Mouse (Mus musculus) heart, embryonic 16.5 days (tissue): ENCODE results near the gene Hsd17b6. TPM values are rescaled to one million over a fixed set of nuclear protein-coding genes. Genes with fewer than 3 reads are reported as not detected.

Source experiments
- ATAC-seq: fragments of 200-750 bp; cut with Nextera tagmentation; replicated peaks from 2 replicates; pipeline ENCODE4 v1.8.0; 2017; ENCODE audit warnings: moderate number of reproducible peaks; ENCODE audit not compliant: insufficient read depth, low FRiP score; ENCODE audit errors: extremely low read depth
- H3K27ac ChIP-seq: fragments of 300-500 bp; sonication (generic); 2 replicates; pipeline ENCODE4 v1.5.1; 2014; ENCODE audit warnings: mild to moderate bottlenecking, low read length, control low read depth, moderate library complexity
- H3K27me3 ChIP-seq: fragments of 300-500 bp; sonication (generic); 2 replicates; pipeline ENCODE4 v1.6.1; 2014; ENCODE audit warnings: low read length, mixed read lengths; ENCODE audit not compliant: control insufficient read depth, insufficient read depth
- H3K36me3 ChIP-seq: fragments of 300-500 bp; sonication (generic); 2 replicates; pipeline ENCODE4 v1.6.1; 2014; ENCODE audit not compliant: control insufficient read depth, insufficient read depth
- H3K4me1 ChIP-seq: fragments of 300-500 bp; sonication (generic); 2 replicates; pipeline ENCODE4 v1.6.1; 2014; ENCODE audit warnings: low read length, mixed read lengths; ENCODE audit not compliant: control insufficient read depth, insufficient read depth
- H3K4me2 ChIP-seq: fragments of 300-500 bp; sonication (generic); 2 replicates; pipeline ENCODE4 v1.6.1; 2014; ENCODE audit warnings: low read depth, mild to moderate bottlenecking, control low read depth, low read length
- H3K4me3 ChIP-seq: fragments of 300-500 bp; sonication (generic); 2 replicates; pipeline ENCODE4 v1.5.1; 2014; ENCODE audit warnings: mild to moderate bottlenecking, control low read depth, low read length
- H3K9ac ChIP-seq: fragments of 300-500 bp; sonication (generic); 2 replicates; pipeline ENCODE4 v1.6.1; 2014; ENCODE audit warnings: low read length, control low read depth
- H3K9me3 ChIP-seq: fragments of 300-500 bp; sonication (generic); replicated peaks from 2 replicates; pipeline ENCODE4 v1.6.1; 2016; ENCODE audit warnings: low read length; ENCODE audit not compliant: control insufficient read depth
- WGBS: fragments of 180-500 bp; shearing (Covaris S2); extraction: QIAGEN DNeasy Blood & Tissue Kit; methylation state at CpG from one replicate; pipeline ENCODE4 v1.1.7; 2014; 5-methylcytosine and 5-hydroxymethylcytosine counted together
- polyA plus RNA-seq: library from polyadenylated mRNA; unstranded; fragments of >200 nt; fragmentation: Nextera tagmentation; extraction: Ambion mirVana; gene quantifications from 2 replicates; pipeline ENCODE4 v1.2.1, GENCODE M21; 2015

Hsd17b6 gene
- polyA plus RNA-seq, 1 experiment from 2014 or later: not detected

- H3K36me3 ChIP-seq: no peaks in the 10 kb centered on the region
- no peaks in the 10 kb centered on the region for H3K9me3 ChIP-seq
- H3K4me3 ChIP-seq: no peak overlapping the region
- H3K27me3 ChIP-seq: no peaks in the 10 kb centered on the region
- ATAC-seq: no peak
- 62% methylated on average over 3 of the region's 3 CpGs for WGBS
- no peak overlapping the region for H3K4me2 ChIP-seq
- H3K4me1 ChIP-seq: peaks cover 5% of the 10 kb centered on the region; the same call in 1 of the 2 replicates
- H3K27ac ChIP-seq: no peak overlapping the region
- H3K9ac ChIP-seq: no peak overlapping the region
These were observed 45.0 kb downstream of the Hsd17b6 start for GRCm38 (mm10) chr10:127962451-127962850.

- no peaks in the 10 kb centered on the region for H3K36me3 ChIP-seq
- H3K27ac ChIP-seq: no peak overlapping the region
- 91% methylated on average over 7 of the region's 7 CpGs for WGBS
- no peaks in the 10 kb centered on the region for H3K27me3 ChIP-seq
- H3K4me3 ChIP-seq: no peak overlapping the region
- no peak overlapping the region for H3K4me2 ChIP-seq
- no peaks in the 10 kb centered on the region for H3K4me1 ChIP-seq
- H3K9ac ChIP-seq: no peak overlapping the region
- ATAC-seq: no peak
- no peaks in the 10 kb centered on the region for H3K9me3 ChIP-seq
These were observed 48.2 kb downstream of the Hsd17b6 start for GRCm38 (mm10) chr10:127959161-127959679.

DNA sequence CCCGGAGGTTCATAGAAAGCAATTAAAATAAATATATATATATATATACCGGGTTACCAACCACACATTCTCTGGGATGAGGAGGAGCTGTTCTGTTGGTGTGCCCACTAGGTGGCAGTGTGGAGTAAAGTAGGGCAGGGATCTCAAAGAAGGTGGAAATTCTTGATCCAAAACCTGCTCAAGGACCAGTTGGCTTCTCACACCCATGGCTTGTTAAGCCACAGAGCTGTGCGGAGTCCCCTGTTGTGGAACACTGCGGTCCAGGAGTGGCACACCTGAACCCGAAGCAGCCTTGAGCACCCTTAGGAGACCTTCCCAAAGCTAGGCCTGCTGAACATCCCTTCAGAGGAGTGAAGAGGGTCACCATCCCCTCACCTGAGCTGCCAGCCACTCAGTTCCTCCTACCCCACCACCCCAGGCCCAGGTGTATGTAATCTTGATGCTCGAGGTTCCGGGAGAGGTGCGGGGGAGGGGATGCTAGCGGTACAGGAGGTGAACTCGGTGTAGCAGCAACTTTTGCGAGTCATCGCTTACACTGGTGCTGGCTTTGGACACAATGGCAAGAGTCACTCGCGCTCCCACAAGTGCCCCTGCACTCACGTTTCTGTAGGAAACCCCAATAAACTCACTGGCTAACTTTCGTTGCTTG, 51.1 kb downstream of the Hsd17b6 start:
- Histone ChIP-seq H3K27me3 (no peaks in the 10 kb centered on the region; the same call in 1 of the 2 replicates), H3K9ac (no peak overlapping the region), H3K4me2 (no peak overlapping the region), H3K4me1 (no peaks in the 10 kb centered on the region), H3K9me3 (no peaks in the 10 kb centered on the region), H3K36me3 (no peaks in the 10 kb centered on the region), H3K27ac (no peak overlapping the region), H3K4me3 (no peak overlapping the region)
- 50% methylated on average over 16 of the region's 16 CpGs for WGBS
- ATAC-seq: no peak

- Histone ChIP-seq H3K4me2 (no peak overlapping the region), H3K4me3 (no peak overlapping the region), H3K27me3 (no peaks in the 10 kb centered on the region; the same call in 1 of the 2 replicates), H3K27ac (no peak overlapping the region), H3K9me3 (no peaks in the 10 kb centered on the region), H3K36me3 (no peaks in the 10 kb centered on the region), H3K4me1 (no peaks in the 10 kb centered on the region), H3K9ac (no peak overlapping the region)
- ATAC-seq: no peak
- WGBS: 47% methylated on average over 4 of the region's 4 CpGs
These were observed 52.4 kb downstream of the Hsd17b6 start for GRCm38 (mm10) chr10:127955034-127955433.

GRCm38 (mm10) chr10:127951821-127952220, 55.6 kb downstream of the Hsd17b6 start:
- Histone ChIP-seq H3K27me3 (no peaks in the 10 kb centered on the region; the same call in 1 of the 2 replicates), H3K36me3 (no peaks in the 10 kb centered on the region), H3K4me3 (no peak overlapping the region), H3K9me3 (no peaks in the 10 kb centered on the region), H3K4me1 (no peaks in the 10 kb centered on the region), H3K9ac (no peak overlapping the region), H3K27ac (no peak overlapping the region), H3K4me2 (no peak overlapping the region)
- no peak for ATAC-seq
- WGBS: 67% methylated on average over 4 of the region's 4 CpGs

DNA sequence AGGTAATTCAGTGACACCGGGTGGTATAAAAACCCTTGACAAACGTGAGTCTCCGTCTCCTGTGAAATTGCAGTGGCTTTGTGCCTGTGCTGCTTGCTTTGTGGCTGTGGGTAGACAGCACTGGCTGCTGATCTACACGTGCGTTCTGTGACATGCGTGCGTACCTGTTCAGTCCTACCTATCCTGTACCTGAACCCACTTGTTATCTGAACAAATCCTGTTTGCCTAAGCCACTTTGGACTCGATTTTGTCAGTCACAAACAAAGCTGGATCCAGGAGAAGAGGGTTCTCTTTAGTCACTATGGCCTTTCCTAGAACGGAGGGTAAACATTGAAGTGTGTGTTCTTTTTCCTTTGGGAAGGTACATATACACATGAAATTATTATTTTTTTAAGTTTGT, 56.0 kb downstream of the Hsd17b6 start:
- 78% methylated on average over 9 of the region's 9 CpGs for WGBS
- Histone ChIP-seq H3K9ac (no peak overlapping the region), H3K36me3 (no peaks in the 10 kb centered on the region), H3K4me3 (no peak overlapping the region), H3K4me2 (no peak overlapping the region), H3K4me1 (no peaks in the 10 kb centered on the region), H3K27me3 (no peaks in the 10 kb centered on the region; the same call in 1 of the 2 replicates), H3K9me3 (no peaks in the 10 kb centered on the region), H3K27ac (no peak overlapping the region)
- ATAC-seq: no peak

DNA sequence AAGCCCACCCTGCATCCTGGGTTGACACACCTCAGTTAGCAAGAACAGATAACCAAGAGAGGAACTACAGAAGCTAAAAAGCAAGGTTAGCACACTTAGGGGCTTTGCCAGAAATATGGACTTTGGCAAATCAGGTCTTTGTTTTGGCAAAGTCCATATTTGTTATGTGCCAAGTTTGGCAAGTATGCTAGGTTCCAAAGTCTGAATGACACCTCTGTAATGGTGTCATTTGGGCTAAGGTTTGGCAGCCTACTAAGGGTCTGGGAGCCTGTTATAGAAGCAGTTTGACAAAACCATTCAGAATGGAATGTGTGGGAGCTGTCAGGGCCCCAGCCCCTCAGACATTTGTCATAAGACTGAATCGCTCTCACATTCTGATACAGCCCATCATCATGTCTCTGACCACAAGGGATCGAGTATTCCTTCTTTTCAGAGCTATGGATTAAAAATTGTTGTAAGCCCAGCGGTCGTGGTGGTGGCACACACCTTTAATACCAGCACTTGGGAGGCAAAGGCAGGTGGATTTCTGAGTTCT, 57.7 kb downstream of the Hsd17b6 start:
- H3K27ac ChIP-seq: no peak overlapping the region
- 75% methylated on average over 4 of the region's 4 CpGs for WGBS
- H3K4me2 ChIP-seq: no peak overlapping the region
- H3K27me3 ChIP-seq: no peaks in the 10 kb centered on the region; the same call in 1 of the 2 replicates
- H3K4me3 ChIP-seq: no peak overlapping the region
- no peak for ATAC-seq
- H3K36me3 ChIP-seq: no peaks in the 10 kb centered on the region
- no peak overlapping the region for H3K9ac ChIP-seq
- H3K9me3 ChIP-seq: no peaks in the 10 kb centered on the region
- H3K4me1 ChIP-seq: no peaks in the 10 kb centered on the region

GRCm38 (mm10) chr10:127945432-127946064, 61.9 kb downstream of the Hsd17b6 start:
- Histone ChIP-seq H3K9me3 (no peaks in the 10 kb centered on the region), H3K36me3 (no peaks in the 10 kb centered on the region), H3K4me1 (no peaks in the 10 kb centered on the region), H3K4me3 (no peak overlapping the region), H3K9ac (no peak overlapping the region), H3K27me3 (no peaks in the 10 kb centered on the region), H3K27ac (no peak overlapping the region), H3K4me2 (no peak overlapping the region)
- no peak for ATAC-seq
- 31% methylated on average over 5 of the region's 5 CpGs for WGBS
